Mouse (Mus musculus): Measurements from ENCODE around the gene Tmem50b. TPM values are rescaled to one million over a fixed set of nuclear protein-coding genes. Genes with fewer than 3 reads are reported as not detected.

Gene Tmem50b
- polyA plus RNA-seq, 1 experiment from 2014 or later, result 47.7 TPM

DNA sequence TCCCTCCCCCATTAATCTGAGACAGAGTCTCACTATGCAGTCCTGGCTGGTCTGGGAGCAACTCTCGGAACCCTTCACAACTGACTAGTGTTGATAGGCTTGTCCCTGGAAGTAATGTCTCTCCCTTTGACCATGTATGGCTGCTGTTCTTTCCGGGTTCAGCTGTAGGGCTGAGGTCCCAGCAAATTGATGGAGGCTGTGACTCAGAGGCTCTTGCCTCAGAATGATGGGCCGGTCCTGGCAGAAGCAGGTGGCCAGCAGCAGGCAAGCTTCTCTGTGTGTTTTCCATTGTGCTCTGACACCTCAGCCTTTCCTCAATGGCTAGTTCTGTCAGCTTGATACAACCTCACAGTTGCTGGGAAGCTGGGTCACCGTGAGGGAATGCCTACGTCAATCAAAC is 14.9 kb upstream of the Tmem50b start:
- Histone ChIP-seq H3K4me3 (ENCODE audit: low read length) (no peak overlapping the region), H3K4me2 (replicated peaks; ENCODE audit: low read depth, low read length) (no peak overlapping the region), H3K9me3 (ENCODE audit: low read length) (no peaks in the 10 kb centered on the region), H3K27me3 (ENCODE audit: insufficient read depth, low read length) (no peaks in the 10 kb centered on the region), H3K36me3 (ENCODE audit: insufficient read depth, low read length) (no peaks in the 10 kb centered on the region), H3K27ac (ENCODE audit: low read length) (no peak overlapping the region), H3K9ac (replicated peaks; ENCODE audit: low read length) (no peak overlapping the region), H3K4me1 (ENCODE audit: insufficient read depth, low read length) (no peaks in the 10 kb centered on the region)
- ATAC-seq (ENCODE audit: low FRiP score, low TSS enrichment), result no peak
- WGBS, result 52% methylated on average over 5 of the region's 5 CpGs

DNA sequence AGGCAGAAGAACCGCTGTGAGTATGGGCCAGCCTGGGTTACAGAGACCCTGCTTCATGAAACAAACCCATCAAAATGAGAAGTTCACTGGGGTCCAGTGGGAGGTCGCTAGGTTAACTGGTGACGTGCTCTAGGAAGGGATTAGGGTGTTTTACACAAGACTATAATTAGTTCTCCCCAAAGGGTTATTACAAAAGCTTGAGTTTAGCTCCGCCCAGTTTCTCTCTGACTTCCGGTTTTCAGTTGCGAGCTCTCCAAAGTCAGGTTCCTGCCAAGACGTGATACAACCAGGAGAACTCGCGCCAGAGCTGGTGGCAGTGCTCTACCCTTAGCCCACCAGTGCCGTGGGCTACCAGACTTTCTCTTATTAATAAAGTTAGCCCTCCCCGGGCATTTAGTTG is 13.6 kb upstream of the Tmem50b start:
- no peak overlapping the region for H3K27ac ChIP-seq (ENCODE audit: low read length)

DNA sequence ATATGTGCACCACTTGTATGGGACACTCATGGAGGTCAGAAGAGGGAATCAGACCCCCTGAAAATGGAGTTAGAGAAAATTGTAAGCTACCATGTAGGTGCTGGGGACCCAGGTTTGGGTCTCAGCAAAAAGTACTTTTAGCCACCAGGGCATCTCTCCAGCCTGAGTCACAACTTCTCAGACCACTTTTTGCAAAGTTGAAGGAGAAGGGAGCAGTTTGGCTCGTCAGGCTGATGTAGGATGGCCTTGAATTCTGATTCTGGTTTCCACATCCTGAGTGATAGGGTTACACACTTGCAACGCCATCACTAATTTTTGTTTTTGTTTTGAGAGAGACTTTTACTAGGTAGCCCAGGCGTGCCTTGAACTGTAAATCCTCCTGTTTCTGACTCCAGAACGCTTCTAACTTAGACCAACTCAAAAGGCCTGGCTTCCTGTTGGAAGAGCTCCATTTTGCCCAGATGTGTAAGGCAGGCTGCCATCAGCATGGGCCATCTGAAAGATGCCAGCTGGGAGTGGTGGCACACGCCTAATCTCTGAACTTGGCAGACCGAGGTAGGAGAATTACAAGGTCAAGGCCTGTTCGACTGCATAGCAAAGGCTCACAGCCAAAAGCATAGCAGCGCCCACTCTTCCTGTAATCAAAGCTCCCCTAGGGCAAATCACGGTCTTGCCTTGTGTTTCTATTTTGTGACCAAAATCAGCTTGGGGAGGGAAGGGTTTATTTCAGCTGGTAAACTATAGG is 12.1 kb upstream of the Tmem50b start:
- H3K4me2 ChIP-seq (replicated peaks; ENCODE audit: low read depth, low read length), result no peak overlapping the region
- H3K4me3 ChIP-seq (ENCODE audit: low read length), result no peak overlapping the region
- no peaks in the 10 kb centered on the region for H3K27me3 ChIP-seq (ENCODE audit: insufficient read depth, low read length)
- H3K9ac ChIP-seq (replicated peaks; ENCODE audit: low read length), result no peak overlapping the region
- H3K9me3 ChIP-seq (ENCODE audit: low read length), result no peaks in the 10 kb centered on the region
- H3K36me3 ChIP-seq (ENCODE audit: insufficient read depth, low read length), result no peaks in the 10 kb centered on the region
- no peaks in the 10 kb centered on the region for H3K4me1 ChIP-seq (ENCODE audit: insufficient read depth, low read length)
- H3K27ac ChIP-seq (ENCODE audit: low read length), result no peak overlapping the region
- ATAC-seq (ENCODE audit: low FRiP score, low TSS enrichment), result no peak
- WGBS, result 43% methylated on average over 9 of the region's 9 CpGs

More for the DNA sequence above, 13.6 kb upstream of the Tmem50b start:
- Histone ChIP-seq H3K4me1 (ENCODE audit: insufficient read depth, low read length) (no peaks in the 10 kb centered on the region), H3K36me3 (ENCODE audit: insufficient read depth, low read length) (no peaks in the 10 kb centered on the region), H3K4me3 (ENCODE audit: low read length) (no peak overlapping the region), H3K9me3 (ENCODE audit: low read length) (no peaks in the 10 kb centered on the region), H3K9ac (replicated peaks; ENCODE audit: low read length) (no peak overlapping the region), H3K27me3 (ENCODE audit: insufficient read depth, low read length) (no peaks in the 10 kb centered on the region), H3K4me2 (replicated peaks; ENCODE audit: low read depth, low read length) (no peak overlapping the region)
- ATAC-seq (ENCODE audit: low FRiP score, low TSS enrichment), result no peak
- 72% methylated on average over 11 of the region's 11 CpGs for whole genome bisulfite sequencing

DNA sequence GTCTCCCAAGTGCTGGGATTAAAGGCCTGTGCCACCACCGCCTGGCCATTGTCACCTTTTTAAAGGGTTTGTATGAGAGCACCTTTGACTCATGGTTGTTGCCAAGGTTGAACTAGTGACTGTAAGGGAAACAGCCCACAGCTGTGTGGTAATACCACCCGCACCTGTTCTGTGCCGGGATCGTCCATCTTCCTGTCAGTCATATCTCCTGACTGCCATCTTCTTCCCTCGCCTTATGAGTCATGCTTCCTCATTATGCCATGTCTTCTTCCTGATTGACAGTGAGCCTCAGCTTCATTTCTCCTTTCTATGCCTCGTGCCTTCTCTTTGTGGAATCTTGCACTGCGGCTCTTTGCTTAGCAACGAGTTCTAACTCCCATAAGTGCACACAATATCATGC is 9.4 kb upstream of the Tmem50b start:
- H3K4me1 ChIP-seq (ENCODE audit: insufficient read depth, low read length), result no peaks in the 10 kb centered on the region
- no peaks in the 10 kb centered on the region for H3K36me3 ChIP-seq (ENCODE audit: insufficient read depth, low read length)
- H3K4me3 ChIP-seq (ENCODE audit: low read length), result no peak overlapping the region
- H3K27ac ChIP-seq (ENCODE audit: low read length), result no peak overlapping the region
- 85% methylated on average over 8 of the region's 8 CpGs for WGBS
- H3K27me3 ChIP-seq (ENCODE audit: insufficient read depth, low read length), result no peaks in the 10 kb centered on the region
- no peaks in the 10 kb centered on the region for H3K9me3 ChIP-seq (ENCODE audit: low read length)
- ATAC-seq (ENCODE audit: low FRiP score, low TSS enrichment), result no peak
- no peak overlapping the region for H3K9ac ChIP-seq (replicated peaks; ENCODE audit: low read length)
- no peak overlapping the region for H3K4me2 ChIP-seq (replicated peaks; ENCODE audit: low read depth, low read length)

DNA sequence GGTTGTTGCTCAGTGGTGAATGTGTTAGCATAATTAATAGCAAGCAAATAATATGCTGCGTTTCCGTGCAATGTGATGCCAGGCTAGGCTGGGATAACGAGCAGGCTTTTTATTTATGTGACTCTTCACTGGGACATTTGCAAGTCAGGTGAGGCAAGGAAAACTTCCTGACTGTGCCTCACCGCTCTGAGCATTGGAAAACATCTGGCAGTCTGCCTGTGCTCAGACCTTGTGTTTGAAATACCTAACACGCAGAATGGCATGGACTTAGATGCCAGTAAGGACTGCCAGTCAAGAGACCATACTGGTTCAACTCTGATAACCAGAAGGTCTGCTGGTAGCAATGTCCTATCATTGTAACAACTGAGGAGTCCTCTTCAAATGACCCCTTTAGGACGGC is 7.6 kb upstream of the Tmem50b start:
- Histone ChIP-seq H3K4me1 (ENCODE audit: insufficient read depth, low read length) (no peaks in the 10 kb centered on the region), H3K9me3 (ENCODE audit: low read length) (no peaks in the 10 kb centered on the region), H3K27me3 (ENCODE audit: insufficient read depth, low read length) (peaks cover 4% of the 10 kb centered on the region; the same call in 1 of the 2 replicates), H3K27ac (ENCODE audit: low read length) (no peak overlapping the region), H3K36me3 (ENCODE audit: insufficient read depth, low read length) (no peaks in the 10 kb centered on the region), H3K9ac (replicated peaks; ENCODE audit: low read length) (no peak overlapping the region), H3K4me3 (ENCODE audit: low read length) (no peak overlapping the region), H3K4me2 (replicated peaks; ENCODE audit: low read depth, low read length) (no peak overlapping the region)
- WGBS, result 75% methylated on average over 6 of the region's 6 CpGs
- ATAC-seq (ENCODE audit: low FRiP score, low TSS enrichment), result no peak

DNA sequence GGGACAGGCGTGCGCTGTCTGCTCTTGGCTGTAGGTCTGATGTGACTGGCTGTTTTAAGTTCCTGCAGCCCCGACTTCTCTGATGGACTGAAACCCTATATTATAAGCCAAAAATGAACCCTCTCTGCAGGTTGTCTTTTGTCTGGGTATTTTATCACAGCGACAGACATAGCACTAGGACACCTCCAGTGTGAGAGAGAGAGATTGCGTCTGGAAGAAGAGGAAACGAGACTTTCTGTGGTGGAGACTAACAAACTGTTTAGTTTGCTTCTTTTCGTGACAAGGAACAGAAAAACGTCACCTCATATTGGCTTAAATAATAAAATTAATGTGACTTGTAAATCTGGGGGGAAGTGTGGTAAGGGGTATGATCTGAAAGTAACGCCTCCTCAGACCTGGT is 4.1 kb upstream of the Tmem50b start:
- H3K9ac ChIP-seq (replicated peaks; ENCODE audit: low read length), result no peak overlapping the region

DNA sequence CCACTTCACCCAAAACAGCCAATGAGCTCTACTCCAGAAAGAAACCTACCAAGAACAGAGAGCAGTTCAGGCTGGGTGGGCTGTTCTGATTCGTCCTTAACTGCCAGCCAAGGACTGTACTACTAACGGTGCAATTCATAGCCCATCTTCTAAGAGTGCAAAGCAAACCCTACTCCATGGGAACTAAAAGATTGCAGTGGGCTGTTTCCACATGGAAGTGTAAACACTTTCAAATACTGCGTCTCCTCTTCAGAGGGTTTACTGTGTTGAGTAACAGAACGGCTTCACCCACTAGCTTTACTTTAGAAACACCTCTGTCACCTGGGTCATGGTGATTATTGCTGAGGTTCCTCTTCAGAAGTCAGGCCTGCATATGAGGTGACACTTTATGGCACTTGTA is 3.5 kb upstream of the Tmem50b start:
- WGBS, result 31% methylated on average over 4 of the region's 4 CpGs

More for the DNA sequence above, 4.1 kb upstream of the Tmem50b start:
- Histone ChIP-seq H3K36me3 (ENCODE audit: insufficient read depth, low read length) (no peaks in the 10 kb centered on the region), H3K27me3 (ENCODE audit: insufficient read depth, low read length) (peaks cover 12% of the 10 kb centered on the region), H3K4me3 (ENCODE audit: low read length) (no peak overlapping the region), H3K4me2 (replicated peaks; ENCODE audit: low read depth, low read length) (no peak overlapping the region), H3K9me3 (ENCODE audit: low read length) (no peaks in the 10 kb centered on the region), H3K27ac (ENCODE audit: low read length) (no peak overlapping the region), H3K4me1 (ENCODE audit: insufficient read depth, low read length) (peaks cover 2% of the 10 kb centered on the region)
- no peak for ATAC-seq (ENCODE audit: low FRiP score, low TSS enrichment)
- WGBS, result 44% methylated on average over 9 of the region's 9 CpGs

DNA sequence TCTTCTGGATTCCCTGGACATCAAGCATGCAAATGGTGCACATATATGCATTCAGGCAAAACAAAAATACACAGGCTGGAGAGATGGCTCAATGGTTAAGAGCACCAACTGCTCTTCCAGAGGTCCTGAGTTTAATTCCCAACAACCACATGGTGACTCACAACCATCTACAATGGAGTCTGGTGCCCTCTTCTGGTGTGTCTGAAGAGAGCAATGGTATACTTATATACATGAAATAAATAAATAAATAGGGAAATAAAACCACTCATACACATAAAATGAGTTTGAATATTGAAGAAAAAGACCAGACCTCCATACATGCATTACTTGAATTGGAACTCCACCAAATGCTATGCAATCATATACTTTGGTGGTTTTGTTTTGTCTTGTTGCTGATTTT is 1.6 kb upstream of the Tmem50b start:
- Histone ChIP-seq H3K9ac (replicated peaks; ENCODE audit: low read length) (no peak overlapping the region), H3K4me3 (ENCODE audit: low read length) (no peak overlapping the region), H3K4me2 (replicated peaks; ENCODE audit: low read depth, low read length) (no peak overlapping the region), H3K9me3 (ENCODE audit: low read length) (no peaks in the 10 kb centered on the region), H3K4me1 (ENCODE audit: insufficient read depth, low read length) (peaks cover 13% of the 10 kb centered on the region), H3K36me3 (ENCODE audit: insufficient read depth, low read length) (no peaks in the 10 kb centered on the region), H3K27me3 (ENCODE audit: insufficient read depth, low read length) (peaks cover 12% of the 10 kb centered on the region), H3K27ac (ENCODE audit: low read length) (no peak overlapping the region)
- ATAC-seq (ENCODE audit: low FRiP score, low TSS enrichment), result no peak

More for the DNA sequence above, 3.5 kb upstream of the Tmem50b start:
- H3K9ac ChIP-seq (replicated peaks; ENCODE audit: low read length), result no peak overlapping the region
- H3K4me1 ChIP-seq (ENCODE audit: insufficient read depth, low read length), result peaks cover 7% of the 10 kb centered on the region
- no peak for ATAC-seq (ENCODE audit: low FRiP score, low TSS enrichment)
- H3K9me3 ChIP-seq (ENCODE audit: low read length), result no peaks in the 10 kb centered on the region
- H3K4me3 ChIP-seq (ENCODE audit: low read length), result no peak overlapping the region
- no peak overlapping the region for H3K27ac ChIP-seq (ENCODE audit: low read length)
- no peaks in the 10 kb centered on the region for H3K36me3 ChIP-seq (ENCODE audit: insufficient read depth, low read length)
- H3K4me2 ChIP-seq (replicated peaks; ENCODE audit: low read depth, low read length), result no peak overlapping the region
- H3K27me3 ChIP-seq (ENCODE audit: insufficient read depth, low read length), result peaks cover 12% of the 10 kb centered on the region

DNA sequence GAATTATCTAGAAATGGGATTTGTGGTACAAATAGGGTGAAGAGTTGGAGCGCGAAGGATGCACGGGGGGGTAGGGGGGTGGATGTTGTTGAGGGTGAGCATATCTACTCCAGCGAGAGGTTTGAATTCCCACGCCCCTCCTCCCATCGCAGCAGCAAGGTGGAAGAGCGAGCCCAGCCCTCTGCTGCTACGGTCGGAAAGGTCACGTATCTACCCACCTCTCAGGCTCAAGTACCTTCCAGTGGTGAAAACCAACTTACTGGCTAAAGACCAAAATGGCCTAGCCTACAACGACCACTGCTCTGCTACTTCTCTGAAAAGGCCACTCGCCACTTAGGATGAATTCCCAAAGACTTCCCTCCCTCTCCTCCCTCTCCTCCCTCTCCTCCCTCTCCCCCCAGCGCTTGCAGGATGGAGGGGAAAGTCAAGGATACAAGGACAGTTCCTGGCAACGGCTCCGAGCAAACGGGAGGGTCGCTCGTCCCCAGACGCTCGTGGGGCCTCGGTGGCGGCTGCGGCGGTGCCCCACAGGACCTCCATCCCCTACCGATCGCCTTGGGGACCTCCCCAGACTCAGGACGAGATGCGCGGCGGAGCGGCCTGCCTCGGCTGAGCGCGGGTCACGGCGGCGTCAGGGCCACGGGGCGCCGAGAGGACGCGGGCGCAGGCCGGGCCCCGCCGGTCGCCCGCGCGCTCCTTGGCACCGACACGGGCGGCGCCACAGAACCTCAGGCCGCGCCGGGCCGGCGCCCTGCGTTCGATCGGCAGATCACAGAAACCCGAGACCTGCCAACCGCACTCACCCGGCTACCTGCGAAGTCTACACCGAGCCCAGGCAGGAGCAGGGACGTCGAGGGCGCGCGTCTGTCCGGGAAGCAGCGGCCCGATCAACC is 575 bp downstream of the Tmem50b start:
- H3K4me3 ChIP-seq (ENCODE audit: low read length), result peak overlapping the region; percentile 85
- no peaks in the 10 kb centered on the region for H3K9me3 ChIP-seq (ENCODE audit: low read length)
- peak; percentile 59; the same call in 1 of the 2 replicates for ATAC-seq (ENCODE audit: low FRiP score, low TSS enrichment)
- H3K9ac ChIP-seq (replicated peaks; ENCODE audit: low read length), result peak overlapping the region; percentile 78
- 0 out of 2 replicates have a peak overlapping the region, but pooled peaks have one; percentile 50 for H3K27ac ChIP-seq (ENCODE audit: low read length)
- H3K36me3 ChIP-seq (ENCODE audit: insufficient read depth, low read length), result no peaks in the 10 kb centered on the region
- peaks cover 12% of the 10 kb centered on the region for H3K27me3 ChIP-seq (ENCODE audit: insufficient read depth, low read length)
- under 1% methylated on average over 74 of the region's 75 CpGs for WGBS
- peaks cover 30% of the 10 kb centered on the region for H3K4me1 ChIP-seq (ENCODE audit: insufficient read depth, low read length)
- H3K4me2 ChIP-seq (replicated peaks; ENCODE audit: low read depth, low read length), result peak overlapping the region; percentile 96

DNA sequence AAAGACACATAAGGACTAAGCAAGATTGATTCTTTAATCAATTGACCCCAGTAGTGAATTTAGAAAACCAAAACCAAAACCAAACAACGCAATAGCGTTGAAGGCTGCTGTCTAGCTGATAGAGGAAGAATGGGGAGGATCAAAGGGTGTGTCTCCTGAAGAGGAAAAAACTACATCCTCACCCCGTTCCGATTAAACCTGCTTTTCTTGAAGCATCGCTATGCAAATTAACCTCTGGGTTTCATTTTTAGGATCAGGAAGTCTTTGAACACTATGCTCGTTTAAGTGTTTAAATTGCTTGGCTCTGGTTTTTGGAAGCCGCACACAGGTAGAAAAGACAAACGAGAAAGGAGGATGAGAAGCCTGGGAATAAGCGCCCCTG is 1.2 kb downstream of the Tmem50b start:
- Histone ChIP-seq H3K36me3 (ENCODE audit: insufficient read depth, low read length) (no peaks in the 10 kb centered on the region), H3K4me1 (ENCODE audit: insufficient read depth, low read length) (peaks cover 33% of the 10 kb centered on the region), H3K9ac (replicated peaks; ENCODE audit: low read length) (peak overlapping the region; percentile 78), H3K9me3 (ENCODE audit: low read length) (no peaks in the 10 kb centered on the region), H3K4me2 (replicated peaks; ENCODE audit: low read depth, low read length) (peak overlapping the region; percentile 96), H3K27ac (ENCODE audit: low read length) (no peak overlapping the region), H3K4me3 (ENCODE audit: low read length) (peak overlapping the region; percentile 85), H3K27me3 (ENCODE audit: insufficient read depth, low read length) (peaks cover 9% of the 10 kb centered on the region)
- ATAC-seq (ENCODE audit: low FRiP score, low TSS enrichment), result no peak
- WGBS, result 16% methylated on average over 9 of the region's 9 CpGs
